Mouse (Mus musculus) thymus, postnatal 36 days (tissue): Measurements from ENCODE around the gene Myrfl.

ENCODE experiments used
- DNase-seq, 2 experiments: peaks; one replicate each; pipeline ENCODE4 v3.0.0; 2022; ENCODE audit warnings: mixed read lengths in 2 of 2

Myrfl gene

GRCm38 (mm10) chr10:116896336-116897177 is at the start of gene Myrfl:
Gene Myrfl (minus strand): TSS chr10:116896919.
- DNase-seq = no peak

- no peak for DNase-seq
These were observed 48.2 kb upstream of the Myrfl start for GRCm38 (mm10) chr10:116944940-116945339.

- no peak for DNase-seq
These were observed 47.4 kb upstream of the Myrfl start for GRCm38 (mm10) chr10:116944144-116944543.

DNA sequence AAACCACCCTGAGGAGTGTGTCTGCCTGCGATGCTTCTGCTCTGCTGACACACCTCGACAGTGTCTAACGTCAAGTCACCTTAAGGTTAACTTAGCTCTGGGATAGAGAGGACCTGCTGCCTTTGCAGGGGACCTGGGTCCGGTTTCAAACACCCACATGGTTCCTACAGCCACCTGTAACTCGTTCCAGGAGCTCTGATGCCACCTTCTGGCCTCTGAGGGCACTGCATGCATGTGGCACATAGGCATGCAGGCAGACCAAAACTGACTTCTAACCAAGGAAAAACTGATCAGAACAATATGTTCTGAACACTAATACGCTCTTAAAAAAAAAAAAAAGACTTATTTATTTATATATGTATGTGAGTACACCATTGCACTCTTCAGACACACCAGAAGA is 46.3 kb upstream of the Myrfl start:
- DNase-seq = peak; percentile 40 to 43

DNA sequence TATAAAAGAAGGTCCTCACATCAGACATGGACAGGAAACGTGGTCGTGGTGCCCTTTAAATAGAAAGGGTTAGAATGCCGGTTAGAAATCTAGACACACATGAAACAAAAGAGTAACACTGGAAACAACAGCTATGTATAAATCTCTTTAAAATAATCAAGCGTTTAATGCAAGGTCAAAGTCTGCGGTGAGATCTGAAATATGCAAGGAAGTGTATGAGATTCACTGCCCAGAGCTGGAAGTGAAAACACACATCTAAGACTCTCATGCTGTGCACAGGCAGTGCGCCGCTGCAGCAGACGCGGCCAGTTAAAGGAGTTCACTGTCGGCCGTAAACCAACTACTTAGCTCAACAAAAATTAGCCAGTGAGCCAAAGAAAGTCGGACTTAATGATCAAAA is 38.3 kb upstream of the Myrfl start:
- no peak for DNase-seq

GRCm38 (mm10) chr10:116933794-116934193 is 37.1 kb upstream of the Myrfl start:
- no peak for DNase-seq

GRCm38 (mm10) chr10:116932418-116932817 is 35.7 kb upstream of the Myrfl start:
- DNase-seq = no peak

- DNase-seq = no peak
These were observed 34.9 kb upstream of the Myrfl start for GRCm38 (mm10) chr10:116931497-116932179.

GRCm38 (mm10) chr10:116930936-116931335 is 34.2 kb upstream of the Myrfl start:
- peak; percentile 36 to 74 for DNase-seq

DNA sequence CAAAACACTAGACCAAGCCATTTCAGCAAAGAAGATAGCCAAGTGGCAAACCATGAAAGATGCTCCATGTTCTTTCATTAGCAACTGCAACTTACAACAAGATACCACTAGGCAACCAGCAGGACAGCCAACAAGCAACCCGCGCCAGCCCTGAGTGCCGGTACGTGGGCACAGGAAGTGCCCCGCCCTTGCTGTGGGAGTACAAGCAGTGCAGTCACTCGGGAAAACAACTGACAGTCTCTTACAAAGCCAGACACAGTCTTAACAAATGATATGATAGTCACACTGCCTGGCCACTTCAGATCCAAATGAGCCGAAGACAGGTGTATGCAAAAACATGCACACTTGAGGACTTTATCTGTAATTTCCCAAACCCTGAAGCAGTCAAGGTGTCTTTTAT is 33.8 kb upstream of the Myrfl start:
- DNase-seq = peak; percentile 54 to 76

DNA sequence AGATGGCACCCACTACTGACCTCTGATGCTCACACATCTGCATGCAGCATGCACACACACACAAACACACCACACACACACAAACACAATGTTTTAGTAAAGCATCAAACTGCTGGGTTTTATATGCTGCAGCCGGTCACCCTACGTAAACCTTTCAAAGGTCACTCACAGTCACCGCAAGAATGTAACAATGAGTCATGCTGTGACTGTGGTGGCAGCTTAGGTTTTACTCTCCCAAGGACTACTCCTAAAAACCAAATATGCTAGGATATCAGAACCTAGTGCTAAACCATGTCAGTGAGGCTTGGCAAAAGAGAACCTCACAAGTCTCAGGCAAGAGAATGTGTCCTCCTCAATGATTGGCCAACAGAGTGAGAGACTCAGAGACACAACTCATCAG is 32.1 kb upstream of the Myrfl start:
- DNase-seq = no peak

- no peak for DNase-seq
These were observed 29.9 kb upstream of the Myrfl start for GRCm38 (mm10) chr10:116926428-116927113.

DNA sequence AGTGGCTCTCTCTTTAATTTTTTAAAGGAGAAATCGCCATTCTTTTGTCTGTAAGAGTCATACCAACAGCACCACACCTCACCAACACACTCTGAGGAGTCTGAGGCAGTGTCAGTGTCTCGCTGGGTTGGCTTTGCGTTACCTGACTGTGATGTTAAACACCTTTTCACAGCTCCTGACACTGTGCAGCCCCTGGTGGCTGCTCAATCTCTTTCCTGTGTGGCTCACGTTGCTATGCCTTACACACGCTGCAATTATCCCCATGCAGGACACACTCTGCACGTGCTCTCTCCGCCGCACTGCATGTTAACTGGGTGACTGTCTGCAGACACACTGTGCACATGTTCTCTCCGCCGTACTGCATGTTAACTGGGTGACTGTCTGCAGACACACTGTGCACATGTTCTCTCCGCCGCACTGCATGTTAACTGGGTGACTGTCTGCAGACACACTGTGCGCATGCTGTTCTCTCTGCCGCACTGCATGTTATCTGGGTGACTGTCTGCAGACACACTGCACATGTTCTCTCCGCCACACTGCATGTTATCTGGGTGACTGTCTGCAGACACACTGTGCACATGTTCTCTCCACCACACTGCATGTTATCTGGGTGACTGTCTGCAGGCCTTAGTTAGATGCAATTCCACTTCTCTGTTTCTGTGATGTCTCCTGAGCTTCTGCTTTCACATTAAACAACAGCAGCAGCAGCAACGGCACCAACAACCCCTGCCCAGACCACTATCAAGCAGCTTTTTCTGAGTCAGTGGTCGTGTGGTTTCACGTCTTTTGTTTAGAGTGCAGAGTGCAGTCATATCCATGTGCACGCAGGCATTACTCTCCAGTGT is 27.2 kb upstream of the Myrfl start:
- no peak for DNase-seq

DNA sequence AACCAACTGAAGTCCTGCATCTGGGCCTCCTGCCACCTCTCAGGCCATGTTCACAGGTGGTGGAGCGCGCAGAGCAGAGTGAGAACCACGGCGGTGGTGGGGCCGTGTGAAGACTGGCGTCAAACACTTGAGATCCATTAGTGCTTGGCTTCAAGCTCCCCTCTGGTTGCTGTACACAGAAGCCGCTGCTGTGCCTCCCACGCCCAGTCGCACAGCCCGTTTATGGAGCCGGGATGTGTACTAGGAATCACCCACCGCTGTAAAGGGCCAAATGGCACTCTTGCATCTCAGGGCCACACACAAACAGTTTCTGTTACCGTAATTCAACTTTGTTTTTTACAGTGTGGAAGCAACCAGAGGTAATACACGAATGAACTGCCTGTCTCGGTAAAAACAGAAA is 25.4 kb upstream of the Myrfl start:
- DNase-seq = no peak

DNA sequence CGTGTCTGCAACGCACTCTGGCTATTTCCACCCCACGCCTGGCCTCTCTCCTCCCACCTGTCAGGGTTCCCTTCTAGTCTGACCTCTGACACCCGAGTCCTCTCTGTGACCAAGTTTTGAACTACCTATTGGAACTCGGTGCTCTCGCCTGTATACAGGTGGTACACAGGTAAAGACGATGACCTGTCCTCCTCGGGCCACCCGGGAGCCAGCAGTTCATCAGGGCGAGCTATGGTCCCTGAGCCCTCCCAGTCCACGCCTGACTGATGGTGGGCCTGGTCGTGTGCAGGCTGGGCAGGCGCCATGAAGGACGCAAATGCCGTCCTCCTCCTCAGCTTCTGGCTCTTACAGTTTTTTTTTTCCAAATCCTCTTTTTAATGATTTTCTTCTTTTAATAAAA is 24.7 kb upstream of the Myrfl start:
- no peak for DNase-seq

DNA sequence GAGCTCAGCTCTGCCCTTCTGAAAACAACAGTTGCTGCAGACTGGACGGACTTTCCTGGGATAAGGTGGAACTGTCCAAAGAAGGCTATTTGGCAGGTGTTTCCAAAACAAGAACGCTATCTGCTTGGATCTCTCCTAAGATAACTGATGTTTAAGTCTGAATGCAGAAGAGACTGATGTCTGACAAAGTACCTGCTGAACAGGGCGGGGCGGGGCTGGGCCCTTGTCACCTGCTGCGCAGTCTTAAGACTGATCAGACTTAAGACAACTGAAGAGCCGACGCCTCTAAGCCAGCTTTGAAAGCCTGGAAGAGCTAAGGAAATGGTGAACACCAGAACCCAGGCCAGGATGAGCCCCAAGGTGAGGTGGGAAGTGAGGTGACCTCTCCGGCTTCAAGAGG is 23.9 kb upstream of the Myrfl start:
- no peak for DNase-seq

DNA sequence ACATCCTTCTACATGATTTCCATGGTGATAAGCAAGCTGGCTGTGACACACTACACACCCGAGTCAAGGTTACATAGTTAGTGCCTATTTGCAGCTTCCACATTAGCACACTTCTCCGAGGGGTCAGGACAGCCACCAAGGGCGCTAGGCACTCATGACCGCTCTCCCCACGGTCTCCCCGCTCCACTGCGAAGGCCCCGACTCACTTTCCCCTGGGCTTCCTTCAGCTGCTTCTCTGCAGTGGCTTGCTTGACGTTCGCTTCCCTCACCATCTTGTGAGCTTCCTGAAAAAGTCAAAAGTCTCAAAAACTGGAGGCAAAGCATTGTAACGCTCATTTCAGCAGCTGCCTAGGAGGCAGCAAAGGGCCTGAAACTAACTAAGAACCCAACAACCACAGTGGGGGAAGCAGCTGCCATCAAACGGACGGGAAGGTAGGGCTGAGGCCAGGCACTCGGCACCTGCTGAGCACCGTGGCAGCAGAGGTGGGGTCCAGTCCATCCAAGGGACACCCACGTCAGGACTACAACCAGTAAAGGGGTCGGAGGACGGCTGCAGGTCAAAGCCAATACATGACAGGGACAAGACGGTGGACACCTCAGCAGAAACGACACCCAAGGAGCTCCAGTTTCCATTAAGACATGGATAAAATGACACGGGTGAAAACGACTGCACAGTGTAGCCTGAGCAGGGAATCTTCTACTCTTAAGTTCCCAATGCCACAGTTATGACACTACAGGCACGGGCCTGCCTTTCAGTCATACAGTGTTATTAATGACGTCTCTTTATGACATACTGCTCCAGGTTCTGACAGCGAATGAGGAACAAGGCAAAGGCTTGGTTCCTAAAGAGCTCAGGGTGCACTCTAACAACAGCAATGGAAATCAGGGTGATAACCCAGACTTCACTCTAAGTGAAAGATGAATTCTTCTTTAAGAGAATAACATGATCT is 22.9 kb upstream of the Myrfl start:
- DNase-seq = peak; percentile 44 to 70

DNA sequence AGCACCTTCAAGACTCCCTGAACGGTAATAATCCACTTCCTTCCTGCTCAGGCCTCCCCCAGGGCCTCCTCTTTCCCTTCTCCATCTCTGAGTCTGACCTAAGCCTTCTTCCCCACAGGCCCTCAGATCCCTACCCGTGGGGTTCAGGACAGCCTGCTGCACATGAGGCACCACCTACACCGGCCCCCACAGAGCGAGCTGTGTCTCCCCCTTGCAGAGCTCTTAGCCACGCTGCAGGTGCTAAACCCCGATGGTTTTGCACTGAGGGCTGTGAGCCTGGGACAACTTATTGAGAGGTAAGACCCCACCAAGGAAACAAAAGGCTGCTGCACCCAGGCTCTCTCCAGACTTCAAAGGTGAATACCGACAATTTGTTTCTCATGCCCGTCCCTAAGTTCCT is 19.9 kb upstream of the Myrfl start:
- peak; percentile 46 to 63 for DNase-seq

DNA sequence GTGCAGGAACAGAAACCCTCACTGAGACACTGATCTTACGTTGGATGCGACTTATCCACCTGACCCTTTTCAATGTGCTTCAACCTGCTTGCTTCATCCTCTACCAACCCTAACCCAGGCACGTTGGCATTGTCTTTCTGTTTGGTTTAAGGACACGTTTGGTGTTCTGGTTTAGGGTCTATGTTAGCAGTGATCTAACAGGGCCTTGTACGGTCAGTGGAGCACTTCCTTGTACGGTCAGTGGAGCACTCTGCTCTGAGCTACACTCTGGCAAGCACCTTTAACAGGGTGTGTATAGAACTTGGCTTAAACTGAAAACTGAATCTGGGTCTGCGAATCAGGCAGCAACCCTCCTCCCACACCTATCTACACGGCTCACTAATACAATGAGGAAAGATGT is 18.6 kb upstream of the Myrfl start:
- no peak for DNase-seq

GRCm38 (mm10) chr10:116914586-116914985 is 17.9 kb upstream of the Myrfl start:
- DNase-seq = no peak

GRCm38 (mm10) chr10:116913647-116914273 is 17.0 kb upstream of the Myrfl start:
- peak in 1 of 2 experiments; percentile 56 for DNase-seq
